25 mouse cellular contexts compared by ENCODE assay signal in the genomic region with DNA sequence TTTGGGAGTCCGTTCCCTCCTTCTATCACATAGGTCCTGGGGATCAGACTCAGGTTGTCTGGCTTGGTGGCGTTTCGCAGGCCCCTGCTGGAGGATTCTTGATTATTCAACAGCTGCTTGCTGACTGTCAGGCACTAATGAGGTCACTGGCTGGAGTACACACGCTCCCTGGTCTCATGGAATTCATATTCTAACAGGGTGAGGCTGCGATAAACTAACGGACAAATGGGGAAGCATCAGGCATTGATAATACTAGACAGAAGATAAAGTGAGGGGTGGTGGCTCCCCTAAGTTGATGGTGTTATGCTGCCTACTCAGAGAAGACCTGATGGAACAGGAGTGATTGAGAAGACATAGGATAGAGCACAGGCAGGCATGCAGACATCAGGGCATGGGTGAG. TPM values are rescaled to one million over a fixed set of nuclear protein-coding genes. Genes with fewer than 3 reads are reported as not detected.
A peak's percentile ranks its signal among the peaks of the same experiment; 100 is the strongest.
DNase-seq lines count a peak whose midpoint lies in the region; ATAC-seq and TF ChIP-seq lines count a peak whose summit lies in the region.
"Had no signal": no experiment of that assay in that cellular context is flagged by ENCODE, and none has a peak within 500 bp of the region (broad histone marks: within the 10 kb centered on the region; RNA-seq: fewer than 3 reads in every experiment).

No protein-coding gene starts in this region.

- peak; percentile 84 to 95 for TF ChIP-seq EP300 in MEL (IDR thresholded peaks at IDR 0.05; ENCODE audit: low read depth in 1 of 2, low read length in 2 of 2)
- TF ChIP-seq EP300 in liver, embryonic 14.5 days (IDR thresholded peaks at IDR 0.05; ENCODE audit: low read depth) = peak; percentile 86

- peaks cover 17 to 39% of the 10 kb centered on the region in 2 experiments for H3K4me1 ChIP-seq in MEL (ENCODE audit: control insufficient read depth in 1 of 2, insufficient read depth in 2 of 2, low read length in 2 of 2)
- peaks cover 38 to 45% of the 10 kb centered on the region in 2 experiments for H3K4me1 ChIP-seq in liver, embryonic 14.5 days (replicated peaks; ENCODE audit: control insufficient read depth in 2 of 2, insufficient read depth in 2 of 2, low read length in 1 of 2)
- H3K4me1 ChIP-seq in hindbrain, embryonic 13.5 days (replicated peaks) = peaks cover 13% of the 10 kb centered on the region; the same call in 1 of the 2 replicates

- H3K9ac ChIP-seq in MEL (ENCODE audit: control insufficient read depth, low read depth, low read length, poor library complexity, severe bottlenecking) = no peak overlapping the region
- no peak overlapping the region for H3K9ac ChIP-seq in liver, embryonic 14.5 days (replicated peaks)
- no peak overlapping the region for H3K9ac ChIP-seq in hindbrain, embryonic 13.5 days
- H3K9ac ChIP-seq: embryonic facial prominence, embryonic 13.5 days; forebrain, embryonic 15.5 days; limb, embryonic 12.5 days; lung, embryonic 14.5 days; midbrain, embryonic 15.5 days; neural tube, embryonic 12.5 days had no signal

- peak overlapping the region; percentile 23 for H3K27ac ChIP-seq in MEL (ENCODE audit: control insufficient read depth, low read depth, low read length)
- H3K27ac ChIP-seq in liver, embryonic 14.5 days = peak overlapping the region; percentile 32
- H3K27ac ChIP-seq in hindbrain, embryonic 13.5 days = no peak overlapping the region
- H3K27ac ChIP-seq: embryonic facial prominence, embryonic 13.5 days; forebrain, embryonic 15.5 days; heart, embryonic 10.5 days; layer of hippocampus, adult 2 months; limb, embryonic 12.5 days; midbrain, embryonic 15.5 days; neural tube, embryonic 12.5 days had no signal

- no peaks in the 10 kb centered on the region for H3K9me3 ChIP-seq in MEL (replicated peaks; ENCODE audit: insufficient read depth, low read length)
- H3K9me3 ChIP-seq in liver, embryonic 14.5 days (ENCODE audit: control insufficient read depth, low read length) = no peaks in the 10 kb centered on the region
- H3K9me3 ChIP-seq in hindbrain, embryonic 13.5 days = no peaks in the 10 kb centered on the region
- H3K9me3 ChIP-seq: embryonic facial prominence, embryonic 13.5 days; forebrain, embryonic 15.5 days; heart, embryonic 10.5 days; limb, embryonic 12.5 days; midbrain, embryonic 15.5 days; neural tube, embryonic 12.5 days had no signal

- H3K36me3 ChIP-seq in MEL (ENCODE audit: control insufficient read depth in 1 of 2, insufficient read depth in 2 of 2, low read length in 2 of 2) = peaks cover 0 to 42% of the 10 kb centered on the region in 2 experiments; a peak in 2 of 4 replicates
- H3K36me3 ChIP-seq in liver, embryonic 14.5 days (replicated peaks; ENCODE audit: control insufficient read depth, insufficient read depth, low read depth) = no peaks in the 10 kb centered on the region
- H3K36me3 ChIP-seq in hindbrain, embryonic 13.5 days = no peaks in the 10 kb centered on the region
- H3K36me3 ChIP-seq: embryonic facial prominence, embryonic 13.5 days; forebrain, embryonic 15.5 days; heart, embryonic 10.5 days; limb, embryonic 12.5 days; midbrain, embryonic 15.5 days; neural tube, embryonic 12.5 days had no signal

- DNase-seq in MEL (ENCODE audit: low read depth, low spot score) = peak; percentile 83
- peak; percentile 34 to 51 (median 49) for DNase-seq in liver, embryonic 14.5 days (ENCODE audit: low read depth in 3 of 3, low spot score in 3 of 3)
- DNase-seq in retina, embryonic 14.5 days (ENCODE audit: low spot score) = peak; percentile 24
- no peak for DNase-seq in ovary, postnatal 10 days (ENCODE audit: low spot score)
- no peak for DNase-seq in lung, postnatal 10 days
- DNase-seq: adrenal gland, postnatal 36 days; cerebellum, adult 11 months; cerebellum, adult 9-11 months; heart, postnatal 4 days; kidney, postnatal 25 days; lung, embryonic 14.5 days; lung, postnatal 36 days; right cerebral cortex, adult 18-20 months; right cerebral cortex, postnatal 4 days had no signal

- no peaks in the 10 kb centered on the region for H3K79me2 ChIP-seq in MEL (ENCODE audit: control insufficient read depth, insufficient read depth, low read length, poor library complexity)

- WGBS in liver, embryonic 14.5 days (ENCODE audit: insufficient replicate concordance) = 21% methylated on average over 6 of the region's 6 CpGs
- WGBS in hindbrain, embryonic 13.5 days = 66% methylated on average over 6 of the region's 6 CpGs

- H3K27me3 ChIP-seq in MEL (ENCODE audit: control insufficient read depth in 1 of 2, insufficient read depth in 2 of 2, low read length in 2 of 2) = no peaks in the 10 kb centered on the region
- no peaks in the 10 kb centered on the region for H3K27me3 ChIP-seq in liver, embryonic 14.5 days (ENCODE audit: control insufficient read depth, insufficient read depth, low read length)
- no peaks in the 10 kb centered on the region for H3K27me3 ChIP-seq in hindbrain, embryonic 13.5 days
- H3K27me3 ChIP-seq: embryonic facial prominence, embryonic 13.5 days; forebrain, embryonic 15.5 days; limb, embryonic 12.5 days; midbrain, embryonic 15.5 days; neural tube, embryonic 12.5 days had no signal

- TF ChIP-seq POLR2A in MEL (IDR thresholded peaks at IDR 0.05; ENCODE audit: control insufficient read depth in 1 of 2, insufficient read depth in 1 of 2, low read depth in 1 of 2, low read length in 2 of 2, poor library complexity in 1 of 2) = no peak

- TF ChIP-seq RAD21 in MEL (IDR thresholded peaks at IDR 0.05; ENCODE audit: low read depth, low read length) = no peak

- TF ChIP-seq CTCF in MEL (IDR thresholded peaks at IDR 0.05 in 2 of 3, conservative IDR thresholded peaks at IDR 0.05 in 1 of 3; ENCODE audit: control insufficient read depth in 1 of 3, insufficient read depth in 1 of 3, low read depth in 2 of 3, low read length in 3 of 3, poor library complexity in 1 of 3, severe bottlenecking in 1 of 3) = no peak
- TF ChIP-seq CTCF in liver, embryonic 14.5 days (IDR thresholded peaks at IDR 0.05; ENCODE audit: low read depth) = no peak

- H3K4me3 ChIP-seq in MEL (ENCODE audit: control insufficient read depth in 1 of 2, insufficient read depth in 1 of 2, low read depth in 2 of 2, low read length in 2 of 2) = 0 out of 4 replicates have a peak overlapping the region, but pooled peaks of 1 of the 2 experiments have one; percentile 3
- H3K4me3 ChIP-seq in liver, embryonic 14.5 days (ENCODE audit: insufficient read depth in 1 of 2, low read depth in 2 of 2, low read length in 2 of 2) = no peak overlapping the region
- H3K4me3 ChIP-seq in hindbrain, embryonic 13.5 days = no peak overlapping the region
- H3K4me3 ChIP-seq: embryonic facial prominence, embryonic 13.5 days; forebrain, embryonic 15.5 days; heart, embryonic 10.5 days; layer of hippocampus, adult 2 months; limb, embryonic 12.5 days; midbrain, embryonic 15.5 days; neural tube, embryonic 12.5 days had no signal

- ATAC-seq in erythroblast, adult 5-6 weeks (replicated peaks; ENCODE audit: low FRiP score, poor library complexity, severe bottlenecking) = 0 out of 2 replicates have a peak, but pooled peaks have one; percentile 21
- ATAC-seq in liver, embryonic 14.5 days (ENCODE audit: insufficient read depth) = peak; percentile 82
- no peak for ATAC-seq in hindbrain, embryonic 13.5 days (ENCODE audit: low FRiP score)
- ATAC-seq: forebrain, embryonic 15.5 days; hindbrain, embryonic 16.5 days; intestine, embryonic 16.5 days; midbrain, embryonic 15.5 days had no signal

- H3K4me2 ChIP-seq in liver, embryonic 14.5 days (ENCODE audit: low read depth) = peak overlapping the region; percentile 28; the same call in 1 of the 2 replicates
- H3K4me2 ChIP-seq in hindbrain, embryonic 13.5 days = no peak overlapping the region
- H3K4me2 ChIP-seq: embryonic facial prominence, embryonic 13.5 days; forebrain, embryonic 15.5 days; limb, embryonic 12.5 days; lung, embryonic 14.5 days; midbrain, embryonic 15.5 days; neural tube, embryonic 12.5 days had no signal

TF ChIP-seq in MEL, 35 proteins besides CTCF, POLR2A, EP300 and RAD21 (continues in another document):
- 0 out of 2 replicates have a peak, but pooled peaks have one; percentile 42 for TF ChIP-seq BHLHE40 (IDR thresholded peaks at IDR 0.05; ENCODE audit: borderline replicate concordance, low read depth, low read length)
- no peak for TF ChIP-seq ZNF384 (IDR thresholded peaks at IDR 0.05; ENCODE audit: low read depth, low read length)
- no peak for TF ChIP-seq MAX (IDR thresholded peaks at IDR 0.05; ENCODE audit: low read length)
- peak; percentile 98 for TF ChIP-seq ETS1 (IDR thresholded peaks at IDR 0.05; ENCODE audit: low read depth, low read length)
- TF ChIP-seq ZKSCAN1 (IDR thresholded peaks at IDR 0.05; ENCODE audit: low read depth, low read length) = no peak
- TF ChIP-seq ZMIZ1 (IDR thresholded peaks at IDR 0.05; ENCODE audit: low read depth, low read length) = no peak
- TF ChIP-seq ZC3H11A (IDR thresholded peaks at IDR 0.05; ENCODE audit: low read depth, low read length) = no peak
- TF ChIP-seq KAT2A (conservative IDR thresholded peaks at IDR 0.05; ENCODE audit: low read depth, low read length) = no peak
- peak; percentile 38; the same call in 1 of the 2 replicates for TF ChIP-seq MYC (IDR thresholded peaks at IDR 0.05; ENCODE audit: low read depth, low read length)
- TF ChIP-seq SMC3 (IDR thresholded peaks at IDR 0.05; ENCODE audit: low read depth, low read length) = no peak
- no peak for TF ChIP-seq TBP (IDR thresholded peaks at IDR 0.05; ENCODE audit: low read depth, low read length)
- peak; percentile 93 for TF ChIP-seq SIN3A (IDR thresholded peaks at IDR 0.05; ENCODE audit: low read length)
- TF ChIP-seq GATA1 (IDR thresholded peaks at IDR 0.05; ENCODE audit: low read depth, low read length) = peak; percentile 90
- TF ChIP-seq POLR2AphosphoS2 (IDR thresholded peaks at IDR 0.05; ENCODE audit: low read length) = no peak
- TF ChIP-seq TAL1 (IDR thresholded peaks at IDR 0.05; ENCODE audit: low read length) = no peak; the same call in 1 of the 2 replicates
- TF ChIP-seq JUND (IDR thresholded peaks at IDR 0.05; ENCODE audit: low read depth, low read length) = no peak
- TF ChIP-seq MXI1 (IDR thresholded peaks at IDR 0.05; ENCODE audit: low read depth, low read length) = peak; percentile 67; the same call in 1 of the 2 replicates
- peak; percentile 70 for TF ChIP-seq RCOR1 (IDR thresholded peaks at IDR 0.05; ENCODE audit: low read depth, low read length)

RNA-seq across cellular contexts. Expression of a gene that starts 5.7 kb away (rescaled TPM):
- total RNA-seq in MEL (2012; rRNA removed) = 19.4 and 26.2 TPM in 2 replicates
- 10 to 100 TPM in 1 of 2 experiments, not detected in 1; 29.8 TPM for polyA plus RNA-seq in MEL (2012; ENCODE audit: insufficient read depth in 1 of 2, insufficient read length in 2 of 2, low read depth in 1 of 2, low replicate concordance in 2 of 2, missing spikeins in 1 of 2)
- 79.5 and 126 TPM in 2 replicates for total RNA-seq in erythroblast, adult 5-6 weeks (2015; ENCODE audit: low replicate concordance)
- total RNA-seq in erythroblast, adult 5-6 weeks (2017; ENCODE audit: low replicate concordance) = 71.7 and 75.5 TPM in 2 replicates
- 10.5 and 14.0 TPM in 2 replicates for polyA plus RNA-seq in liver, embryonic 14.5 days (2012; rRNA removed)
- 17.6 and 18.5 TPM in 2 replicates for polyA plus RNA-seq in liver, embryonic 14.5 days (2014; fragmentation: Nextera tagmentation; extraction: Ambion mirVana)
- 23.2 and 24.5 TPM in 2 replicates for polyA plus RNA-seq in hindbrain, embryonic 13.5 days (2015; fragmentation: Nextera tagmentation; extraction: Ambion mirVana)

Comparison
In these comparisons a context has a peak if more than half of its experiments do, and no peak if none do; other contexts are left out.
1. DNase-seq: peak in MEL (single experiment), liver, embryonic 14.5 days (3 of 3) and retina, embryonic 14.5 days (single experiment); none in ovary, postnatal 10 days (single experiment) and lung, postnatal 10 days (single experiment).